Mouse (Mus musculus) brain, embryonic 14.5 days (tissue): ENCODE measurements around the gene Adamts7.

Source experiments
- CTCF ChIP-seq: fragments of 200-500 bp; IDR thresholded peaks from 2 replicates; pipeline ENCODE4 v1.5.1; 2012; ENCODE audit warnings: inconsistent platforms, mild to moderate bottlenecking, moderate library complexity, borderline replicate concordance; ENCODE audit not compliant: insufficient read depth, insufficient read length; ENCODE audit errors: extremely low read depth
- POLR2A ChIP-seq: fragments of 200-500 bp; IDR thresholded peaks from 2 replicates; pipeline ENCODE4 v1.6.1; 2012; ENCODE audit warnings: mild to moderate bottlenecking, inconsistent platforms, borderline replicate concordance; ENCODE audit not compliant: poor library complexity, insufficient read depth, insufficient read length, severe bottlenecking; ENCODE audit errors: extremely low read depth

- no peak for TF ChIP-seq POLR2A
- TF ChIP-seq CTCF: no peak
Measured at GRCm38 (mm10) chr9:90234786-90235185, 71.9 kb downstream of the Adamts7 start.
